Mouse (Mus musculus): ENCODE results near the gene Ucp2.

- TF ChIP-seq CTCF (IDR thresholded peaks at IDR 0.05) (no peak), EP300 (IDR thresholded peaks at IDR 0.05) (no peak)
Measured at GRCm38 (mm10) chr7:100472777-100473176, 20.4 kb upstream of the Ucp2 start, which contains the start of gene Ucp3.

Data from lung, postnatal 0 days (tissue).